ENCODE assay signal across 8 mouse cellular contexts in the genomic region with DNA sequence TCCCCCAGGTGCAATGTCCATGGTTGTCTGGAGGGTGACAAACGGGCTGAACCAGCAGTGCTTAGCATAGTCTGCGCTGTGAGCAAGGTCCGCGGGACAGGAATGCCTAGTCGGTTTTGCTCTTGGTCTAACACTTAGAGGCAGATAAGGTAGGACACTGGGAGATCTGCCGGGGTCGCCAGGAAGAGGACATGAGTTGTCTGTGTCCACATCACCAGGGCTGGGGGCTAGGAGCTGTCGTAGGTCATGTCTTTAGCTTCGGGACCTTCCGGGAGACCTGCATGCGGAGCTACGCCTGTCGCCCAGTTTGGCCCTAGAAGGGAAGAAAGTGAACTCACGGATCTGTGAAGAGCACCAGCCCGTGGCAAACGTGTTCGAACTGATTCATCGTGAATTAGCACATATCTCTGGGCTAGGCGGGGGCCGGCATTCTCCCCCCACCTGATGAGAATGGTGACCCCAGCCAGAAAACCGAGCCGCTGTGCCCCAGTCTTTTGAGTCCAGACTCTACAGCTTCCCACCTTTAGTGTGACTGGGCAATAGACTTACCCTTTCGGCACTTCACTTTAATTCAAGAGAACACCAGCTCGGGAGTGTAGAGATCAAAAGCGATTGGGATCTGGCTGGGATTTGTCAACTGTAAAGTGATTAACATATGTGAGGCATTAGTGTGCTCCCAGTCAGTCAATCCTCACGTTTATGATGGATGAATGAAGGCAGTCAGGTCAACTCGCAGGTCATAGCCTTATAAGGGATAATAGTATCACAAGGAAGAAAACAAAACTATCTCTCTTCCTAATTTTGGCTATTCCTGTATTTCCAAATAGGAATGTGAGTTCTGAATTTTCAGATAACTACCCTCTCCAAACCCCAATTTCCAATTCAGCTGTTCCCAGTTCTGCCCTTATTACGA. TPM values are rescaled to one million over a fixed set of nuclear protein-coding genes. Genes with fewer than 3 reads are reported as not detected.
DNase-seq lines count a peak whose midpoint lies in the region; ATAC-seq and TF ChIP-seq lines count a peak whose summit lies in the region.

No protein-coding gene starts in this region.

- H3K36me3 ChIP-seq in hindbrain, embryonic 16.5 days (ENCODE audit: control insufficient read depth, insufficient read depth, low read length), result no peaks in the 10 kb centered on the region
- H3K36me3 ChIP-seq in liver, embryonic 14.5 days (replicated peaks; ENCODE audit: control insufficient read depth, insufficient read depth, low read depth), result no peaks in the 10 kb centered on the region

- H3K4me3 ChIP-seq in brown adipose tissue, adult 24 weeks (ENCODE audit: insufficient read depth, low read depth, low read length), result peak overlapping the region; percentile 70
- peak overlapping the region; percentile 50 for H3K4me3 ChIP-seq in hindbrain, embryonic 16.5 days (ENCODE audit: low read length)
- 0 out of 4 replicates have a peak overlapping the region, but pooled peaks of 1 of the 2 experiments have one; percentile 4 for H3K4me3 ChIP-seq in liver, embryonic 14.5 days (ENCODE audit: insufficient read depth in 1 of 2, low read depth in 2 of 2, low read length in 2 of 2)

- H3K4me2 ChIP-seq in hindbrain, embryonic 16.5 days (ENCODE audit: low read length), result peak overlapping the region; percentile 88
- H3K4me2 ChIP-seq in liver, embryonic 14.5 days (ENCODE audit: low read depth), result peak overlapping the region; percentile 42

- peaks cover 2% of the 10 kb centered on the region; the same call in 1 of the 2 replicates for H3K4me1 ChIP-seq in brown adipose tissue, adult 24 weeks (ENCODE audit: control insufficient read depth, insufficient read depth, insufficient read length, low read length)
- H3K4me1 ChIP-seq in hindbrain, embryonic 16.5 days (ENCODE audit: control insufficient read depth, insufficient read depth, low read depth, low read length), result peaks cover 40% of the 10 kb centered on the region
- no peaks in the 10 kb centered on the region for H3K4me1 ChIP-seq in liver, embryonic 14.5 days (replicated peaks; ENCODE audit: control insufficient read depth in 2 of 2, insufficient read depth in 2 of 2, low read length in 1 of 2)

- no peak overlapping the region for H3K9ac ChIP-seq in hindbrain, embryonic 16.5 days (ENCODE audit: low read depth, low read length)
- no peak overlapping the region for H3K9ac ChIP-seq in liver, embryonic 14.5 days (replicated peaks)

- no peak for TF ChIP-seq EP300 in liver, embryonic 14.5 days (IDR thresholded peaks at IDR 0.05; ENCODE audit: low read depth)

- no peak for ATAC-seq in hindbrain, embryonic 16.5 days
- no peak for ATAC-seq in liver, embryonic 14.5 days (ENCODE audit: insufficient read depth)

- H3K27ac ChIP-seq in brown adipose tissue, adult 24 weeks (replicated peaks; ENCODE audit: low read depth, low read length), result no peak overlapping the region
- H3K27ac ChIP-seq in hindbrain, embryonic 16.5 days (ENCODE audit: low read depth, low read length), result no peak overlapping the region
- H3K27ac ChIP-seq in liver, embryonic 14.5 days, result no peak overlapping the region

- DNase-seq in B cell, adult 2 months, result peak; percentile 47 to 58
- DNase-seq in liver, embryonic 14.5 days (ENCODE audit: low read depth in 3 of 3, low spot score in 3 of 3), result no peak
- no peak for DNase-seq in frontal cortex, adult 2 months (ENCODE audit: extremely low spot score in 1 of 2, low spot score in 1 of 2)
- no peak for DNase-seq in cerebellum, adult 8-10 months
- DNase-seq in urinary bladder, adult 2 months (ENCODE audit: low spot score), result no peak
- no peak for DNase-seq in ovary, adult 18-20 months (ENCODE audit: low spot score)

- H3K9me3 ChIP-seq in hindbrain, embryonic 16.5 days (ENCODE audit: control insufficient read depth, low read length), result no peaks in the 10 kb centered on the region
- no peaks in the 10 kb centered on the region for H3K9me3 ChIP-seq in liver, embryonic 14.5 days (ENCODE audit: control insufficient read depth, low read length)

- H3K27me3 ChIP-seq in hindbrain, embryonic 16.5 days (replicated peaks; ENCODE audit: control insufficient read depth, insufficient read depth, low read length), result peaks cover 37% of the 10 kb centered on the region
- H3K27me3 ChIP-seq in liver, embryonic 14.5 days (ENCODE audit: control insufficient read depth, insufficient read depth, low read length), result peaks cover 70% of the 10 kb centered on the region

- 6% methylated on average over 28 of the region's 28 CpGs for WGBS in hindbrain, embryonic 16.5 days
- WGBS in liver, embryonic 14.5 days (ENCODE audit: insufficient replicate concordance), result 6% methylated on average over 28 of the region's 28 CpGs

- no peak for TF ChIP-seq CTCF in liver, embryonic 14.5 days (IDR thresholded peaks at IDR 0.05; ENCODE audit: low read depth)

RNA-seq across cellular contexts. Expression of a gene that starts 1.0 kb away (rescaled TPM):
- 2.2 and 3.5 TPM in 2 replicates for polyA plus RNA-seq in brown adipose tissue, adult 24 weeks (2012; ENCODE audit: insufficient read depth, insufficient read length, missing spikeins)
- polyA plus RNA-seq in hindbrain, embryonic 16.5 days (2015; fragmentation: Nextera tagmentation; extraction: Ambion mirVana), result 4.0 and 5.5 TPM in 2 replicates
- polyA plus RNA-seq in liver, embryonic 14.5 days (2012; rRNA removed), result 1.5 TPM in 2 replicates
- polyA plus RNA-seq in liver, embryonic 14.5 days (2014; fragmentation: Nextera tagmentation; extraction: Ambion mirVana), result 1.2 and 1.4 TPM in 2 replicates
- polyA plus RNA-seq in frontal cortex, adult 2 months (2012; rRNA removed), result 3.2 and 3.3 TPM in 2 replicates
- 17.4 and 19.3 TPM in 2 replicates for polyA plus RNA-seq in urinary bladder, adult 2 months (2012; rRNA removed)

RNA-seq across cellular contexts. Expression of a gene that starts 11.7 kb away (rescaled TPM):
- polyA plus RNA-seq in brown adipose tissue, adult 24 weeks (2012; ENCODE audit: insufficient read depth, insufficient read length, missing spikeins), result 10.1 and 16.6 TPM in 2 replicates
- polyA plus RNA-seq in hindbrain, embryonic 16.5 days (2015; fragmentation: Nextera tagmentation; extraction: Ambion mirVana), result 51.8 and 52.9 TPM in 2 replicates
- polyA plus RNA-seq in liver, embryonic 14.5 days (2012; rRNA removed), result 2.6 and 2.9 TPM in 2 replicates
- polyA plus RNA-seq in liver, embryonic 14.5 days (2014; fragmentation: Nextera tagmentation; extraction: Ambion mirVana), result 3.3 TPM in 2 replicates
- 35.5 and 39.1 TPM in 2 replicates for polyA plus RNA-seq in frontal cortex, adult 2 months (2012; rRNA removed)
- polyA plus RNA-seq in urinary bladder, adult 2 months (2012; rRNA removed), result 30.0 and 33.0 TPM in 2 replicates

Comparison
In these comparisons a context has a peak if more than half of its experiments do, and no peak if none do; other contexts are left out.
1. DNase-seq: peak in B cell, adult 2 months (2 of 2); none in liver, embryonic 14.5 days (0 of 3), frontal cortex, adult 2 months (0 of 2), cerebellum, adult 8-10 months (single experiment), urinary bladder, adult 2 months (single experiment) and ovary, adult 18-20 months (single experiment).